Mouse (Mus musculus): Measurements from ENCODE around the gene Ccdc80.

The Ccdc80 gene

GRCm38 (mm10) chr16:45093137-45093731, at the start of gene Ccdc80:
TSS of gene Ccdc80 (plus strand) at chr16:45093402.
- no peak for DNase-seq

- DNase-seq, result no peak
Measured at GRCm38 (mm10) chr16:45044844-45045243, 48.4 kb upstream of the Ccdc80 start.

- DNase-seq, result no peak
Measured at GRCm38 (mm10) chr16:45057222-45057621, 36.0 kb upstream of the Ccdc80 start.

- DNase-seq, result no peak
Measured at GRCm38 (mm10) chr16:45057922-45058321, 35.3 kb upstream of the Ccdc80 start.

GRCm38 (mm10) chr16:45061140-45061539, 32.1 kb upstream of the Ccdc80 start:
- DNase-seq, result no peak

GRCm38 (mm10) chr16:45070383-45071083, 22.7 kb upstream of the Ccdc80 start:
- DNase-seq, result no peak

- no peak for DNase-seq
Measured at GRCm38 (mm10) chr16:45071424-45071823, 21.8 kb upstream of the Ccdc80 start.

GRCm38 (mm10) chr16:45077517-45078080, 15.6 kb upstream of the Ccdc80 start:
- DNase-seq, result no peak

- DNase-seq, result no peak
Measured at GRCm38 (mm10) chr16:45079322-45079721, 13.9 kb upstream of the Ccdc80 start.

GRCm38 (mm10) chr16:45088842-45089241, 4.4 kb upstream of the Ccdc80 start:
- no peak for DNase-seq

- DNase-seq, result peak; percentile 53
Measured at GRCm38 (mm10) chr16:45090005-45090404, 3.2 kb upstream of the Ccdc80 start.

GRCm38 (mm10) chr16:45094136-45094756, 1.0 kb downstream of the Ccdc80 start:
- no peak for DNase-seq

- no peak for DNase-seq
Measured at GRCm38 (mm10) chr16:45095030-45095429, 1.8 kb downstream of the Ccdc80 start.

GRCm38 (mm10) chr16:45095561-45096482, 2.6 kb downstream of the Ccdc80 start:
- no peak for DNase-seq

GRCm38 (mm10) chr16:45097467-45097866, 4.3 kb downstream of the Ccdc80 start:
- no peak for DNase-seq

GRCm38 (mm10) chr16:45098186-45098885, 5.1 kb downstream of the Ccdc80 start:
- DNase-seq, result no peak

GRCm38 (mm10) chr16:45098886-45099210, 5.6 kb downstream of the Ccdc80 start:
- no peak for DNase-seq

GRCm38 (mm10) chr16:45100892-45101291, 7.7 kb downstream of the Ccdc80 start:
- DNase-seq, result no peak

GRCm38 (mm10) chr16:45104993-45105392, 11.8 kb downstream of the Ccdc80 start:
- no peak for DNase-seq

- no peak for DNase-seq
Measured at GRCm38 (mm10) chr16:45108203-45108878, 15.1 kb downstream of the Ccdc80 start.

- no peak for DNase-seq
Measured at GRCm38 (mm10) chr16:45110498-45110897, 17.3 kb downstream of the Ccdc80 start.

- no peak for DNase-seq
Measured at GRCm38 (mm10) chr16:45117200-45117599, 24.0 kb downstream of the Ccdc80 start.

Measured in cerebellum, adult 11-12 months (tissue).